Mouse (Mus musculus): ENCODE data around the gene Tet3. TPM values are rescaled to one million over a fixed set of nuclear protein-coding genes. Genes with fewer than 3 reads are reported as not detected.
A peak's percentile ranks its signal among the peaks of the same experiment; 100 is the strongest.

The Tet3 gene
- polyA plus RNA-seq, 1 experiment from 2014 or later, result 60.9 TPM

- H3K27me3 ChIP-seq (replicated peaks; ENCODE audit: control insufficient read depth, insufficient read depth, low read length), result no peaks in the 10 kb centered on the region
- H3K9ac ChIP-seq (replicated peaks; ENCODE audit: low read depth, low read length), result peak overlapping the region; percentile 88
- peak; percentile 85 for ATAC-seq
- peak overlapping the region; percentile 75 for H3K4me3 ChIP-seq (replicated peaks; ENCODE audit: low read length)
- H3K36me3 ChIP-seq (ENCODE audit: control insufficient read depth, insufficient read depth), result no peaks in the 10 kb centered on the region
- peak overlapping the region; percentile 93 for H3K27ac ChIP-seq (ENCODE audit: low read length)
- no peaks in the 10 kb centered on the region for H3K9me3 ChIP-seq (ENCODE audit: control insufficient read depth, low read length)
- WGBS, result 1% methylated on average over 80 of the region's 105 CpGs
- H3K4me1 ChIP-seq (replicated peaks; ENCODE audit: control insufficient read depth, insufficient read depth, low read length), result peaks cover 47% of the 10 kb centered on the region
- peak overlapping the region; percentile 83 for H3K4me2 ChIP-seq (ENCODE audit: low read length)
Measured at GRCm38 (mm10) chr6:83456131-83456983, 2.5 kb downstream of the Tet3 start.

GRCm38 (mm10) chr6:83455328-83456130 lies 3.4 kb downstream of the Tet3 start:
- Histone ChIP-seq H3K9ac (replicated peaks; ENCODE audit: low read depth, low read length) (peak overlapping the region; percentile 88), H3K36me3 (ENCODE audit: control insufficient read depth, insufficient read depth) (no peaks in the 10 kb centered on the region), H3K4me3 (replicated peaks; ENCODE audit: low read length) (peak overlapping the region; percentile 75), H3K27ac (ENCODE audit: low read length) (peak overlapping the region; percentile 93), H3K27me3 (replicated peaks; ENCODE audit: control insufficient read depth, insufficient read depth, low read length) (no peaks in the 10 kb centered on the region), H3K4me2 (ENCODE audit: low read length) (peak overlapping the region; percentile 83), H3K4me1 (replicated peaks; ENCODE audit: control insufficient read depth, insufficient read depth, low read length) (peaks cover 55% of the 10 kb centered on the region), H3K9me3 (ENCODE audit: control insufficient read depth, low read length) (no peaks in the 10 kb centered on the region)
- WGBS, result 1% methylated on average over 30 of the region's 41 CpGs
- ATAC-seq, result peak; percentile 55

GRCm38 (mm10) chr6:83453706-83454105 lies 5.2 kb downstream of the Tet3 start:
- H3K36me3 ChIP-seq (ENCODE audit: control insufficient read depth, insufficient read depth), result 0 out of 2 replicates have a peak, but pooled peaks cover 2% of the 10 kb centered on the region
- no peaks in the 10 kb centered on the region for H3K9me3 ChIP-seq (ENCODE audit: control insufficient read depth, low read length)
- WGBS, result 29% methylated on average over 11 of the region's 11 CpGs

GRCm38 (mm10) chr6:83450451-83451303 lies 8.2 kb downstream of the Tet3 start:
- Histone ChIP-seq H3K9ac (replicated peaks; ENCODE audit: low read depth, low read length) (no peak overlapping the region), H3K9me3 (ENCODE audit: control insufficient read depth, low read length) (no peaks in the 10 kb centered on the region), H3K4me2 (ENCODE audit: low read length) (no peak overlapping the region; the same call in 1 of the 2 replicates), H3K4me1 (replicated peaks; ENCODE audit: control insufficient read depth, insufficient read depth, low read length) (peaks cover 65% of the 10 kb centered on the region), H3K36me3 (ENCODE audit: control insufficient read depth, insufficient read depth) (0 out of 2 replicates have a peak, but pooled peaks cover 2% of the 10 kb centered on the region), H3K4me3 (replicated peaks; ENCODE audit: low read length) (no peak overlapping the region), H3K27ac (ENCODE audit: low read length) (no peak overlapping the region), H3K27me3 (replicated peaks; ENCODE audit: control insufficient read depth, insufficient read depth, low read length) (no peaks in the 10 kb centered on the region)
- WGBS, result 85% methylated on average over 8 of the region's 9 CpGs
- no peak for ATAC-seq

More at GRCm38 (mm10) chr6:83453706-83454105, 5.2 kb downstream of the Tet3 start:
- Histone ChIP-seq H3K27me3 (replicated peaks; ENCODE audit: control insufficient read depth, insufficient read depth, low read length) (no peaks in the 10 kb centered on the region), H3K4me2 (ENCODE audit: low read length) (peak overlapping the region; percentile 83), H3K4me1 (replicated peaks; ENCODE audit: control insufficient read depth, insufficient read depth, low read length) (peaks cover 70% of the 10 kb centered on the region), H3K9ac (replicated peaks; ENCODE audit: low read depth, low read length) (peak overlapping the region; percentile 88), H3K4me3 (replicated peaks; ENCODE audit: low read length) (peak overlapping the region; percentile 75), H3K27ac (ENCODE audit: low read length) (no peak overlapping the region)
- no peak for ATAC-seq

- ATAC-seq, result no peak
- no peak overlapping the region for H3K4me2 ChIP-seq (ENCODE audit: low read length)
- no peak overlapping the region for H3K9ac ChIP-seq (replicated peaks; ENCODE audit: low read depth, low read length)
- peaks cover 66% of the 10 kb centered on the region for H3K4me1 ChIP-seq (replicated peaks; ENCODE audit: control insufficient read depth, insufficient read depth, low read length)
- H3K9me3 ChIP-seq (ENCODE audit: control insufficient read depth, low read length), result no peaks in the 10 kb centered on the region
- H3K27ac ChIP-seq (ENCODE audit: low read length), result no peak overlapping the region
- 86% methylated on average over 3 of the region's 3 CpGs for WGBS
- H3K4me3 ChIP-seq (replicated peaks; ENCODE audit: low read length), result no peak overlapping the region
- no peaks in the 10 kb centered on the region for H3K27me3 ChIP-seq (replicated peaks; ENCODE audit: control insufficient read depth, insufficient read depth, low read length)
- H3K36me3 ChIP-seq (ENCODE audit: control insufficient read depth, insufficient read depth), result 0 out of 2 replicates have a peak, but pooled peaks cover 2% of the 10 kb centered on the region
Measured at GRCm38 (mm10) chr6:83449440-83449839, 9.4 kb downstream of the Tet3 start.

GRCm38 (mm10) chr6:83448911-83449310 lies 10.0 kb downstream of the Tet3 start:
- H3K9me3 ChIP-seq (ENCODE audit: control insufficient read depth, low read length), result no peaks in the 10 kb centered on the region
- no peaks in the 10 kb centered on the region for H3K27me3 ChIP-seq (replicated peaks; ENCODE audit: control insufficient read depth, insufficient read depth, low read length)
- 89% methylated on average over 4 of the region's 4 CpGs for WGBS
- H3K27ac ChIP-seq (ENCODE audit: low read length), result no peak overlapping the region
- ATAC-seq, result no peak
- no peak overlapping the region for H3K4me2 ChIP-seq (ENCODE audit: low read length)
- peaks cover 66% of the 10 kb centered on the region for H3K4me1 ChIP-seq (replicated peaks; ENCODE audit: control insufficient read depth, insufficient read depth, low read length)
- no peak overlapping the region for H3K4me3 ChIP-seq (replicated peaks; ENCODE audit: low read length)
- H3K9ac ChIP-seq (replicated peaks; ENCODE audit: low read depth, low read length), result no peak overlapping the region
- H3K36me3 ChIP-seq (ENCODE audit: control insufficient read depth, insufficient read depth), result 0 out of 2 replicates have a peak, but pooled peaks cover 2% of the 10 kb centered on the region

- no peak for ATAC-seq
- Histone ChIP-seq H3K27me3 (replicated peaks; ENCODE audit: control insufficient read depth, insufficient read depth, low read length) (no peaks in the 10 kb centered on the region), H3K27ac (ENCODE audit: low read length) (no peak overlapping the region), H3K4me3 (replicated peaks; ENCODE audit: low read length) (no peak overlapping the region), H3K4me1 (replicated peaks; ENCODE audit: control insufficient read depth, insufficient read depth, low read length) (peaks cover 67% of the 10 kb centered on the region), H3K9ac (replicated peaks; ENCODE audit: low read depth, low read length) (no peak overlapping the region), H3K36me3 (ENCODE audit: control insufficient read depth, insufficient read depth) (0 out of 2 replicates have a peak, but pooled peaks cover 2% of the 10 kb centered on the region), H3K4me2 (ENCODE audit: low read length) (no peak overlapping the region), H3K9me3 (ENCODE audit: control insufficient read depth, low read length) (no peaks in the 10 kb centered on the region)
- WGBS, result 80% methylated on average over 7 of the region's 7 CpGs
Measured at GRCm38 (mm10) chr6:83447031-83447430, 11.9 kb downstream of the Tet3 start.

- Histone ChIP-seq H3K4me2 (ENCODE audit: low read length) (no peak overlapping the region), H3K9ac (replicated peaks; ENCODE audit: low read depth, low read length) (no peak overlapping the region), H3K9me3 (ENCODE audit: control insufficient read depth, low read length) (no peaks in the 10 kb centered on the region), H3K4me1 (replicated peaks; ENCODE audit: control insufficient read depth, insufficient read depth, low read length) (peaks cover 60% of the 10 kb centered on the region), H3K27ac (ENCODE audit: low read length) (no peak overlapping the region), H3K36me3 (ENCODE audit: control insufficient read depth, insufficient read depth) (0 out of 2 replicates have a peak, but pooled peaks cover 2% of the 10 kb centered on the region), H3K27me3 (replicated peaks; ENCODE audit: control insufficient read depth, insufficient read depth, low read length) (no peaks in the 10 kb centered on the region), H3K4me3 (replicated peaks; ENCODE audit: low read length) (no peak overlapping the region)
- no peak for ATAC-seq
- WGBS, result 79% methylated on average over 2 of the region's 2 CpGs
Measured at GRCm38 (mm10) chr6:83445796-83446195, 13.1 kb downstream of the Tet3 start.

Data from forebrain, embryonic 16.5 days (tissue).